Mouse (Mus musculus): ENCODE measurements around the gene Matn4. TPM values are rescaled to one million over a fixed set of nuclear protein-coding genes. Genes with fewer than 3 reads are reported as not detected.

Gene Matn4
- polyA plus RNA-seq, 1 experiment from 2014 or later: 0.13 TPM

- no peak overlapping the region for H3K9ac ChIP-seq
- peaks cover 98% of the 10 kb centered on the region for H3K27me3 ChIP-seq
- DNase-seq (no peak), ATAC-seq (ENCODE audit: low read depth) (no peak)
- no peak overlapping the region for H3K4me3 ChIP-seq (replicated peaks)
- H3K4me1 ChIP-seq (replicated peaks): no peaks in the 10 kb centered on the region; the same call in 1 of the 2 replicates
- 34% methylated on average over 5 of the region's 5 CpGs for WGBS (ENCODE audit: insufficient replicate concordance)
- H3K9me3 ChIP-seq (replicated peaks): no peaks in the 10 kb centered on the region
- no peak overlapping the region for H3K4me2 ChIP-seq
- H3K36me3 ChIP-seq: no peaks in the 10 kb centered on the region
- H3K27ac ChIP-seq: no peak overlapping the region
These were observed 559 bp upstream of the Matn4 start for GRCm38 (mm10) chr2:164405519-164405918.

DNA sequence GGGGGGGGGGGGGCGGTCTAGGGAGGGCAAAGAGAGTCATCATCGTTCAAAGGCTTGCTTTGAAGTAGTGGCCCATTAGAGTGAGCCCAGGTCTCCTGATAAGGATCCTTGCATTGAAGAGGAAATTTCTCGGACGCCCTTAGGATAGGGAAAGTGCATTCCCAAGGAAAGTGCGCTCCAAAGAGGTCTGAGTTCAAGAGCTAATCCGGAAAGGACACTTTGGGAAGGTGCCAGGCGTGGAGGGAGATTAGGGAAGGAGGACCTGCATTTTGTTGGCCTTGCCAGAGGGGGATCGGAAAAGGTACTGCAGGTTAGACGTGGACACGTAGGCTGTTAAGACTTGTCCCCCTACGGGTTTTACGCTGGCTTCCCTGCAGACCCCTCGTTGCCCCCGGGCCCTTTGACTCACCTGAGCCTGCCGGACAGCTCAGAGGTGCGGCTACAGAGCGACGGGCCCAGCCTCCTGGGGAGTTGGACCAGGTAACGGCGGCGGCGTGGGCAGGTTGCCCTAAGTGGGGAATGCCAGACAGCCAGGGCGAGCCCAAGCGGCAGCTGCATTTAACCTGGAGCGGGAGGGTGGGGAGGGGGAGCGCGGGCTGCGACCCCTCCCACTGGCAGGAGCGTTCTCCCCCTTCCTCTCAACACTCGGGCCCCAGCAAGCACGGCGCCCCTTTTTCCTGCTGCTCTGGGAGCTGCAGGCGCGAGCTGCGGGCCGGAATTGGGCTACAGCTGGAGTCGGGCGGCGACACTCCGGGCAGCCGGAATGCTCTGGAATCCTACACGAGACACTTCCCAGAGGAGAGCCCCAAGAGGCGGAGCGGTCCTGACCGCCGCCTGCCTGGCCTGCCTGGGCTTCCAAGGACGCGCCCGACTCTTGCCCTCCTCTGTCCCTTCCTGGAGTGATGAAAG, 624 bp downstream of the Matn4 start:
- ATAC-seq (ENCODE audit: low read depth): no peak
- WGBS (ENCODE audit: insufficient replicate concordance): 2% methylated on average over 49 of the region's 49 CpGs
- Histone ChIP-seq H3K27me3 (peaks cover 99% of the 10 kb centered on the region), H3K27ac (no peak overlapping the region), H3K9me3 (replicated peaks) (no peaks in the 10 kb centered on the region), H3K36me3 (no peaks in the 10 kb centered on the region), H3K4me2 (peak overlapping the region; percentile 37), H3K4me1 (replicated peaks) (no peaks in the 10 kb centered on the region; the same call in 1 of the 2 replicates), H3K4me3 (replicated peaks) (no peak overlapping the region; the same call in 1 of the 2 replicates), H3K9ac (no peak overlapping the region)
- no peak for DNase-seq

- ATAC-seq (ENCODE audit: low read depth) (no peak), DNase-seq (no peak)
- Histone ChIP-seq H3K4me1 (replicated peaks) (no peaks in the 10 kb centered on the region; the same call in 1 of the 2 replicates), H3K27me3 (peaks cover 98% of the 10 kb centered on the region), H3K4me2 (no peak overlapping the region), H3K9me3 (replicated peaks) (no peaks in the 10 kb centered on the region), H3K27ac (no peak overlapping the region), H3K36me3 (no peaks in the 10 kb centered on the region), H3K4me3 (replicated peaks) (no peak overlapping the region), H3K9ac (no peak overlapping the region)
- 11% methylated on average over 14 of the region's 14 CpGs for WGBS (ENCODE audit: insufficient replicate concordance)
These were observed 1.4 kb downstream of the Matn4 start for GRCm38 (mm10) chr2:164403396-164404081.

DNA sequence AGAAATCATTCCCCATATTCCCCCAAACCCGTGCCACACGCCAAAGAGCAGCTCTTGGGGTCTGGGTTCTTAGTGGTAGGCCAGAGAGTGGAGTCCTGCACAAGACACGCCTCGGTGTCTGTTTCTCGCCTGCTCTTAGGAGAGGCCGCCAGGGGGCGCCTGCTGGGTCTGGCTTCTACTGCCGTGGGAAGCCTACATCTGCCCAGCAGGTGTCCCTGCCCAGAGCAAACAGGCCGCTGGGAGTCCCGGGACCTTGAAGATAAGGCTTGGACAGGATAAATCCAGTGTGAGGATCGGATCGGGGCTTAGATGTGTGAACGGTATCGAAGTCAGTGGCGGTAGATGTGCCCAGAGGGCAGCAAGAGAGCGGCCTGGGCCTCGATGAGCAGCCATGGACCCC, 2.1 kb downstream of the Matn4 start, which contains the start of gene Rbpjl:
Gene Rbpjl (plus strand): TSS at position 236 of the 400 bp plus-strand sequence.
- DNase-seq (peak; percentile 17), ATAC-seq (ENCODE audit: low read depth) (peak; percentile 36; the same call in 1 of the 2 replicates)
- Histone ChIP-seq H3K4me1 (replicated peaks) (no peaks in the 10 kb centered on the region; the same call in 1 of the 2 replicates), H3K36me3 (no peaks in the 10 kb centered on the region), H3K27me3 (peaks cover 92% of the 10 kb centered on the region), H3K9ac (no peak within 1 kb of the TSS), H3K27ac (no peak within 1 kb of the TSS), H3K9me3 (replicated peaks) (peaks cover 3% of the 10 kb centered on the region; the same call in 1 of the 2 replicates), H3K4me3 (replicated peaks) (no peak within 1 kb of the TSS), H3K4me2 (no peak within 1 kb of the TSS)
- 8% methylated on average over 17 of the region's 17 CpGs for WGBS (ENCODE audit: insufficient replicate concordance)

GRCm38 (mm10) chr2:164396911-164397310, 8.0 kb downstream of the Matn4 start:
- DNase-seq (no peak), ATAC-seq (ENCODE audit: low read depth) (no peak)
- Histone ChIP-seq H3K4me2 (no peak overlapping the region), H3K4me1 (replicated peaks) (no peaks in the 10 kb centered on the region), H3K4me3 (replicated peaks) (no peak overlapping the region), H3K9ac (no peak overlapping the region), H3K36me3 (no peaks in the 10 kb centered on the region), H3K27me3 (peaks cover 35% of the 10 kb centered on the region), H3K9me3 (replicated peaks) (peaks cover 10% of the 10 kb centered on the region; the same call in 1 of the 2 replicates), H3K27ac (no peak overlapping the region)
- 53% methylated on average over 12 of the region's 12 CpGs for WGBS (ENCODE audit: insufficient replicate concordance)

- H3K4me2 ChIP-seq: no peak overlapping the region
- DNase-seq (no peak), ATAC-seq (ENCODE audit: low read depth) (no peak)
- no peak overlapping the region for H3K27ac ChIP-seq
- no peaks in the 10 kb centered on the region for H3K4me1 ChIP-seq (replicated peaks)
- peaks cover 28% of the 10 kb centered on the region for H3K27me3 ChIP-seq
- H3K4me3 ChIP-seq (replicated peaks): no peak overlapping the region
- peaks cover 10% of the 10 kb centered on the region; the same call in 1 of the 2 replicates for H3K9me3 ChIP-seq (replicated peaks)
- no peaks in the 10 kb centered on the region for H3K36me3 ChIP-seq
- no peak overlapping the region for H3K9ac ChIP-seq
- WGBS (ENCODE audit: insufficient replicate concordance): 76% methylated on average over 7 of the region's 7 CpGs
These were observed 8.9 kb downstream of the Matn4 start for GRCm38 (mm10) chr2:164396076-164396475.

GRCm38 (mm10) chr2:164393126-164393525, 11.8 kb downstream of the Matn4 start:
- Histone ChIP-seq H3K27ac (no peak overlapping the region), H3K9me3 (replicated peaks) (peaks cover 10% of the 10 kb centered on the region; the same call in 1 of the 2 replicates), H3K9ac (no peak overlapping the region), H3K27me3 (peaks cover 32% of the 10 kb centered on the region), H3K4me3 (replicated peaks) (no peak overlapping the region), H3K4me2 (no peak overlapping the region), H3K36me3 (no peaks in the 10 kb centered on the region), H3K4me1 (replicated peaks) (peaks cover 3% of the 10 kb centered on the region; the same call in 1 of the 2 replicates)
- WGBS (ENCODE audit: insufficient replicate concordance): 56% methylated on average over 29 of the region's 29 CpGs
- DNase-seq: no peak
- ATAC-seq (ENCODE audit: low read depth): no peak

GRCm38 (mm10) chr2:164389499-164389898, 15.5 kb downstream of the Matn4 start:
- ATAC-seq (ENCODE audit: low read depth): no peak
- H3K4me1 ChIP-seq (replicated peaks): peaks cover 3% of the 10 kb centered on the region; the same call in 1 of the 2 replicates
- peak; percentile 41 for DNase-seq
- no peak overlapping the region for H3K27ac ChIP-seq
- WGBS (ENCODE audit: insufficient replicate concordance): under 1% methylated on average over 30 of the region's 30 CpGs
- no peaks in the 10 kb centered on the region for H3K36me3 ChIP-seq
- H3K9ac ChIP-seq: peak overlapping the region; percentile 39; the same call in 1 of the 2 replicates
- no peaks in the 10 kb centered on the region; the same call in 1 of the 2 replicates for H3K9me3 ChIP-seq (replicated peaks)
- H3K27me3 ChIP-seq: peaks cover 49% of the 10 kb centered on the region
- peak overlapping the region; percentile 45 for H3K4me3 ChIP-seq (replicated peaks)
- H3K4me2 ChIP-seq: peak overlapping the region; percentile 58

- H3K4me3 ChIP-seq (replicated peaks): peak within 1 kb of the TSS; percentile 45
- peaks cover 3% of the 10 kb centered on the region; the same call in 1 of the 2 replicates for H3K4me1 ChIP-seq (replicated peaks)
- ATAC-seq (ENCODE audit: low read depth): no peak
- H3K36me3 ChIP-seq: no peaks in the 10 kb centered on the region
- 2% methylated on average over 17 of the region's 17 CpGs for WGBS (ENCODE audit: insufficient replicate concordance)
- no peaks in the 10 kb centered on the region; the same call in 1 of the 2 replicates for H3K9me3 ChIP-seq (replicated peaks)
- H3K4me2 ChIP-seq: peak within 1 kb of the TSS; percentile 58
- H3K27me3 ChIP-seq: peaks cover 49% of the 10 kb centered on the region
- no peak within 1 kb of the TSS for H3K27ac ChIP-seq
- no peak for DNase-seq
- peak within 1 kb of the TSS; percentile 39; the same call in 1 of the 2 replicates for H3K9ac ChIP-seq
These were observed 15.9 kb downstream of the Matn4 start, which contains the start of gene Slpi for GRCm38 (mm10) chr2:164389020-164389419. TSS of gene Slpi (minus strand) at chr2:164389095.

- H3K36me3 ChIP-seq: no peaks in the 10 kb centered on the region
- no peaks in the 10 kb centered on the region for H3K9me3 ChIP-seq (replicated peaks)
- H3K4me3 ChIP-seq (replicated peaks): no peak overlapping the region
- H3K4me2 ChIP-seq: no peak overlapping the region
- H3K4me1 ChIP-seq (replicated peaks): peaks cover 3% of the 10 kb centered on the region; the same call in 1 of the 2 replicates
- WGBS (ENCODE audit: insufficient replicate concordance): 6% methylated on average over 8 of the region's 8 CpGs
- no peak for DNase-seq
- ATAC-seq (ENCODE audit: low read depth): no peak
- no peak overlapping the region for H3K27ac ChIP-seq
- peaks cover 49% of the 10 kb centered on the region for H3K27me3 ChIP-seq
- no peak overlapping the region for H3K9ac ChIP-seq
These were observed 18.0 kb downstream of the Matn4 start for GRCm38 (mm10) chr2:164386953-164387352.

All from liver, embryonic 13.5 days (tissue).